Mouse (Mus musculus): ENCODE measurements around the gene Vwa7.
"Not testable (repeated sequence)": the region's sequence is repeated elsewhere in the genome, so short reads cannot be mapped to it uniquely, and the experiment has no call there.

The Vwa7 gene

DNA sequence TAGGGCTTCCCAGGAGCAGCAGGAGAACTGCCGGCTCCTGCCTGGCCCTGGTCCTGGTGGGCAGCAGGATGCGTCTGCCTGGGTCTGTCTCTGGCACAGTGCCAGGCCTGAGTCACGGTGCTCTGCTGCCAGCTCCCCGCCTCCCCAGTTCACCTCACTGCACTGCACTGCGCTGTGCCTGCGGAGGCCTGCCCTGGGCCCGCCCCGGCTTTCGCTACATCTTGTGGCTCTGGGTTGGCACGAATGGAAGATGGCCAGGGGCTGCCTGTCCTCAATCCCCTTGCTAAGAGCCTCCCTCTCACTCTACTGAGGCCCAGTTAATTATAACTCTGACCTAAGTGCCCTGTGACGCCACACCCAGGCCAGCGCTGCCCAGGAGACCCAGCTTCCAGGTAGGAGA lies at the start of gene Vwa7:
Gene Vwa7, plus strand, starts transcription at position 204 of the 400 bp plus-strand sequence.
- no peak for ATAC-seq (ENCODE audit: low TSS enrichment)

DNA sequence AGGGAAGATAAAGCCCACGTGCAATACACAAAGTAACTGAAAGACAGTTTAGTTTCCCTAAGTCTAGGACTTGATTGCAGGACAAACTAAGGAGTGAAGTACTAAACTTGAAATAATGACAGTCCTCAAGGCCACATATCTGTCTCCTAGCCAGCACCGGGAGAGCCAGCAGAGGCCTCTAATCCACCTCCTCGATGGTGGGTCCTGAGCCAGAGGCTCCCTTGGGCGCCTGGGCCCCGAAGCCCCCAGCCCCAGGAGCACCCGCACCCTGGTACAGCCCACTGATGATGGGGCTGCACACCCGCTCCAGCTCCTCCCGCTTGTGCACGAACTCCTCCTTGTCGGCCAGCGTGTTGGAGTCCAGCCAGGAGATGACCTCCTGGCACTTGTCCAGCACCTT lies 46.6 kb upstream of the Vwa7 start, which contains the start of gene Gm20481:
Gene Gm20481, plus strand, starts transcription at position 91 of the 400 bp plus-strand sequence.
- ATAC-seq (ENCODE audit: low TSS enrichment) = not testable (repeated sequence)

DNA sequence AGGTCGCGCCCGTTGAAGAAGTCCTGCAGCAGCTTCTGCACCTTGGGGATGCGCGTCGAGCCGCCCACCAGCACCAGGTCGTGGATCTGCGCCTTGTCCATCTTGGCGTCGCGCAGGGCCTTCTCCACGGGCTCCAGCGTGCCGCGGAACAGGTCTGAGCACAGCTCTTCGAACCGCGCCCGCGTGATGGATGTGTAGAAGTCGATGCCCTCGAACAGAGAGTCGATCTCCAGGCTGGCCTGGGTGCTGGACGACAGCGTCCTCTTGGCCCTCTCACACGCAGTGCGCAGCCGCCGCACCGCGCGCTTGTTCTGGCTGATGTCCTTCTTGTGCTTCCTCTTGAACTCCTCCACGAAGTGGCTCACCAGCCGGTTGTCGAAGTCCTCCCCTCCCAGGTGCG lies 45.5 kb upstream of the Vwa7 start:
- ATAC-seq (ENCODE audit: low TSS enrichment) = not testable (repeated sequence)

DNA sequence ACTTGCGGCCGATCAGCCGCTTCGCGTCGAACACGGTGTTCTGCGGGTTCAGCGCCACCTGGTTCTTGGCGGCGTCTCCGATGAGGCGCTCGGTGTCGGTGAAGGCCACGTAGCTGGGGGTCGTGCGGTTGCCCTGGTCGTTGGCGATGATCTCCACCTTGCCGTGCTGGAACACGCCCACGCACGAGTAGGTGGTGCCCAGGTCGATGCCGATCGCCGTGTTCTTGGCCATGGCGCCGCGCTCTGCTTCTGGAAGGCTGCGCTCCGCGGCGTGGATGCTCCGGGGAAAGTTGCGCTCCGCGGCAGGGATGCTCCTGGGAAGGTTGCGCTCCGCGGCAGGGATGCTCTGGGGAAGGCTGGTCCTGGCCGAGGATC lies 44.7 kb upstream of the Vwa7 start:
- ATAC-seq (ENCODE audit: low TSS enrichment) = not testable (repeated sequence)

DNA sequence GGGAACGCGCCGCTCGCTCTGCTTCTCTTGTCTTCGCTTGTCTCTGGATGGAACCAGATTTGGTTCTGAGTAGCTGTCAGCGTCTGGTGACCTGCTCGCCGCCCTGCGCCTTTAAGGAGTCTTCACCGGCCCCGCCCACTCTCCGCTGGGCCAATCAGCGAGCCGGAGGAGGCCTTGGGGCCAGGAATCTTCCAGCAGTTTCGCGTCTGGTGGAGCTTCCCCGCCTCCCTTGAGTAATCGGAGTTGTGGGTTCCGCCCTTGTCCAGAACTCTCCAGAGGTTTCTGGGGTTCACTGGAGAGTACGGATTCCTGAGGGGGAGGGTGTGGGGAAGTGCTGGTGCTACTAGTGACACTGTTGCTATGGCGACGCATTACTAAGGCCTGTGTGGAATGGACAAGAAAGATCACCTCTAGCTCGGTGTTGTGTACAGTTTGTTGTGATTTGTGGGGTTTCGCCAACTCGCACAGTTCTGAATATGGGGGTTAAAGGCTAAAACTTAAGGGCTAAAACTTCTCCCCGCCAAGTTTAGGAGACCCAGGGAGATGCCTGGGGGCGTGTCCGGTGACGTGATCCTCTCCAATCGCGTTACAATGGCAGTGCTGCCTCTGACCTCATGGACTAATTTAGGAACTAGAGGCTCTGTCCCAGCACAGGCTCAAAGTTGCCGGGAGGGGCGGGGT lies 44.2 kb upstream of the Vwa7 start, which contains the start of the genes Hspa1a and Hspa1l:
Gene Hspa1a, minus strand, starts transcription at position 88 of the 681 bp plus-strand sequence.
Gene Hspa1l, plus strand, starts transcription at position 635 of the 681 bp plus-strand sequence.
- ATAC-seq (ENCODE audit: low TSS enrichment) = peak; percentile 93

DNA sequence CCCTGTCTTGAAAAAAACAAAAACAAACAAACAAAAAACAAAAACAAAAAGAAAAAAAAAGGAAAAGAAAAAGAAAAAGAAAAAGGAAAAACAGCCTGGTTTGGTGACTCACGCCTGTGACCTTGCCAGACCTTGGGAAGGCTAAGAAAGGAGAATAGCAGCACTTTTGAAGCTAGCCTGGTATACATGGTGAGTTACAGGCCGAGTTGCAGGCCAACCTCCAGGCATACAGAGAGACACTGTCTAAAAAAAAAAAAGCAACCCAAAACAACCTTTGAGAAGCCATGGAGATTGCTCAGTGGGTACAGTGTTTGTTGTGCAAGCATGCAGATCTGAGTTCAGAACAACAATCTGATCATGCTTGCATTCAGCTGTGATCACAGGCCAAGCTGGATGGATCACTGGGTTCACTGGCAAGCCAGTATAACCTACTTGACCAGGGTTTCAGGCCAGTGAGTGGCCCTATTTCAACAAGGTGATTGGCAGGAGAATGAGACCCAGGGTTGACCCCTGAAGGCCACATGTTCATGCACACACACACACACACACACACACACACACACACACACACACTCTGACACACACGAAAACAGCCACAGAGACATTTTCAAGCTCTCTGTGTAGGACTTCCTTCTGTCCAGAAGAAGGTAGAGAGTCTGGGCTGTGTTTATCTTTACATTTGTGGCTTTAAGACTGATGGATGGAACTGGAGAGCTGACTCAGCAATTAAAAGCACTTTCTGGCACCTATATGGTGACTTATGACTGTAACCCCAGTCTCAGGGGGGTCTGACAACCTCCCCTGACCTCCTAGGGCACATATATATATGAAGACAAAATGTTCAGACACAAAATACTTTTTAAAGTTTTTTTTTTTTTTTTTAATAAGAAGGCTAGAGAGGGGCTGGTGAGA lies 40.5 kb upstream of the Vwa7 start:
- ATAC-seq (ENCODE audit: low TSS enrichment) = no peak

DNA sequence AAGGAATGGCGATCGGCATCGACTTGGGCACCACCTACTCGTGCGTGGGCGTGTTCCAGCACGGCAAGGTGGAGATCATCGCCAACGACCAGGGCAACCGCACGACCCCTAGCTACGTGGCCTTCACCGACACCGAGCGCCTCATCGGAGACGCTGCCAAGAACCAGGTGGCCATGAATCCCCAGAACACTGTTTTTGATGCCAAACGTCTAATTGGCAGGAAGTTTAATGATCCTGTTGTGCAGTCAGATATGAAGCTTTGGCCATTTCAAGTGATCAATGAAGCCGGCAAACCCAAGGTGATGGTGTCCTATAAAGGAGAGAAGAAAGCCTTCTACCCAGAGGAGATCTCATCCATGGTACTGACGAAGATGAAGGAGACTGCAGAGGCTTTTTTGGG lies 39.4 kb upstream of the Vwa7 start:
- ATAC-seq (ENCODE audit: low TSS enrichment) = no peak

DNA sequence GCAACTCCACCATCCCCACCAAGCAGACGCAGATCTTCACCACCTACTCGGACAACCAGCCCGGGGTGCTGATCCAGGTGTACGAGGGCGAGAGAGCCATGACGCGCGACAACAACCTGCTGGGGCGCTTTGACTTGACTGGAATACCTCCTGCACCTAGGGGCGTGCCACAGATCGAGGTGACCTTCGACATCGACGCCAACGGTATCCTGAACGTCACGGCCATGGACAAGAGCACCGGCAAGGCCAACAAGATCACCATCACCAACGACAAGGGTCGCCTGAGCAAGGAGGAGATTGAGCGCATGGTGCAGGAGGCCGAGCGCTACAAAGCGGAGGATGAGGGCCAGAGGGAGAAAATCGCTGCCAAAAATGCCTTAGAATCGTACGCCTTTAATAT lies 38.1 kb upstream of the Vwa7 start:
- no peak for ATAC-seq (ENCODE audit: low TSS enrichment)

DNA sequence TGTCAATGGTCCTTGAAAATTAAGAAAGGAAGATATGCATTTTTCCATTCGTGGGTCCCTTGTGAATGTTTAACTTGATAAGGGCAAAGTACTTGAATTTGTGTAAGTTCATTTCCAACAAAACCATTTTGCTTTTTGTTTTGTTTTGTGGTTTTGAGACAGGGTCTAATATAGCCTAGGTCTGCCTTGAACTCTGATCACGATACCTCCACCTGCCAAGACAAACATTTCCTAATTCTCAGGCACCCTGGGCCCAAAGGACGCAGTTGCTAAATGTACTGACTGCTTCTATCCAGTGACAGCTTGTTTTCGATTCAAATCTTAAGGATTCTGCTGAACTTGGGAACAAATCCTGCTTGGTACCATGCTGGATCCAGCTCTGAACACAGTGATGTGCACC lies 36.7 kb upstream of the Vwa7 start:
- ATAC-seq (ENCODE audit: low TSS enrichment) = no peak

DNA sequence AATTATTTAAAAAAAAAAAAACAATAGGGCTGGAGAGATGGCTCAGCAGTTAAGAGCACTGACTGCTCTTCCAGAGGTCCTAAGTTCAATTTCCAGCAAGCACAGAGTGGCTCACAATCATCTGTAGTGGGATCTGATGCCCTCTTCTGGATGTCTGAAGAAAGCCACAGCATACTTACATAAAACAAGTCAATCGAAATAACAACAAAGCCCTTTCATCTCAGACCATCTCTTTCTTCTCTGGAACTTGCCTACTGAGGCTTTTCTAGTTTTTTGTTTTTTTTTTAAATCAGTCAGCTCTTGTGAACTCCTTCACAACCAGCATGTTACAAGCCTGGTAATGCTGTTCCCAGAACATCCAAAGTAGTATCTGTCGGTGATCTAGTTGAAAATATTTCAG lies 35.7 kb upstream of the Vwa7 start:
- peak; percentile 18; the same call in 1 of the 2 replicates for ATAC-seq (ENCODE audit: low TSS enrichment)

DNA sequence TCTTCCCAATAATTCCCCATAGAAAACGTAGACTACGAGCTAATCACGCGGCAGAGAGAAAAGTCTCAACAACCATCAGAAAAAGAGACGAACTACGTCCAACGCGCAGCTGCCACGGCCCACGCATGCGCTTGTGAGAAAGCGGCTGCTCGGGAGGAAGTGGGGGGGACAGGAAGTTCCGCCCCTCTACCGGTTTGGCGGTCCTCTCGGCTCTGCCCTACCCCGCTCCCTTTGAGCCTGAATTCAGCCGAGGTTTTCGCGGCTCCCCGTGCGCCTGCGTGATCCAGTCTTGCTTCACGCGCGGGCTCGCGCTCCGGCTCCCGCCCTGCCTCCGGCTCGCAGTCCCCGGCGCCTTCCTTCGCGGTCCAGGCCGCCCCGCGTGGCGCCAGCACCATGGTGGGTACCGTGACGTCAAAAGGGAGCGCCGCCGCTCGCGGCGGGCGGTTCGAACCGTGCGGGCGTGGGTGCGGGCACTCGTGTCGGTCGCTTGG lies 34.6 kb upstream of the Vwa7 start, which contains the start of gene Lsm2:
Gene Lsm2, plus strand, starts transcription at position 173 of the 491 bp plus-strand sequence.
- peak; percentile 92 for ATAC-seq (ENCODE audit: low TSS enrichment)

DNA sequence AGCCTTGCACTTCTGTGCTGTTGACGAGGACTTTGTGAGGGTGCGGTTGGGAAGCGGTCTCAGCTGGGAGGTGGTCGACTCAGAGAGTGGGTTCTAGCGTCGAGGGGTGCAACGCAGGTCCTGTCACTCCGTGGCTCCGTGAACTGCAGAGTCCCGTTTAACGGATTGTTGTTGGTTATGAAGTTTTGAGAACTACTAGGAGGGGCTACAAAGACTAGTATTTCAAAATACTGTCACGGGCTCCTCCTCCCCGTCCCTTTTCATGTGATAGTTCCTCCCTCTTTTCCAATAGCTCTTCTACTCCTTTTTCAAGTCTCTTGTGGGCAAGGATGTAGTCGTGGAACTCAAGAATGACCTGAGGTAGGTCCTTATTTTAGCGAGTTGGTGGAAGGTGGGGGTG lies 34.1 kb upstream of the Vwa7 start:
- no peak for ATAC-seq (ENCODE audit: low TSS enrichment)

DNA sequence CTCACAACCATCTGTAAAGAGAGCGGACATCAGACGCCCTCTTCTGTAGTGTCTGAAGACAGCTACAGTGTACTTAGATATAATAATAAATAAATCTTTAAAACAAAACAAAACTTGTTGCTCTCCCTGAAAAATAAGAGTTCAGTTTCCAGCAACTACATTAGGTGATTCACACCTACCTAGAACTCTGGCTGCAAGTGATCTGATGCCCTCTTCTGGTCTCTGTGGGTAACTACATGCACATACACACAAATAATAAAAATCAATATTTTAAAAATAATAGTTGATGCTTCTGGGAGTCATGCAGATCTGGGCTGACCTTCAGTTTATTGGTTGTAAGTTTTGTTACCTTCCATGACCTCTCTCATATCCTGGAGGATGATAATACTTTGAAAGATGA lies 32.2 kb upstream of the Vwa7 start:
- ATAC-seq (ENCODE audit: low TSS enrichment) = no peak

DNA sequence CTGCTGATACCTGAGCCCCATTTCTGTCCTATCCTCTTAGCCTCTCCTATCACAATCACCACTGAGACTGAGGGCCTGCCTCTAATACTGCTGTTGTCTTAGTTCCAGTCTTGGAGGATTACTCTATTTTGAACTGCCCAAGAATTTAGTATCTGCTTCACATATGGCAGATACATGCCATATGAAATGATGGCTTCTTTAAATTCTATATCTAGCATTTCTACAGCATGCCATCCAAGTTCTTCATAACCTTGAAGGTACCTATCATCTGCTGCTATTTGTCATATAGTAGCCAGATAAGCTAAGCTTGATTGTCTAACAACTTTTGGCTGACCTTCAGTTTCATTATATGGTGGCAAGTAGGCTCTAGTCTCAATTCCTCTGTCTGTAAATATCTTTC lies 21.6 kb upstream of the Vwa7 start:
- ATAC-seq (ENCODE audit: low TSS enrichment) = no peak

DNA sequence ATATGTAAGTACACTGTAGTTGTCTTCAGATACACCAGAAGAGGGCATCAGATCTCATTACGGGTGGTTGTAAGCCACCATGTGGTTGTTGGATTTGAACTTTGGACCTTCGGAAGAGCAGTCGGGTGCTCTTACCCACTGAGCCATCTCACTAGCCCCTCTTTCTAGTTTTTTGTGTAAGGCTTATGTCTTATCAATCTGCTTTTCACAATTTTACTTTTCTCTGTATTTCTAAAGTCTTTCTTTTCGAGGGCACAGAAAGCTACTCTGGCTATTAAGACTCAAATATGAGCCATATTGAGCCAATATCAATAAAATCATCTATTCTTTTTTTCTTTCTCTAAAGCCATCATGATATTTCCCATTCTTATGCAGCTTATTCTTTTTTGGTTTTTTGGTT lies 21.2 kb upstream of the Vwa7 start:
- not testable (repeated sequence) for ATAC-seq (ENCODE audit: low TSS enrichment)

DNA sequence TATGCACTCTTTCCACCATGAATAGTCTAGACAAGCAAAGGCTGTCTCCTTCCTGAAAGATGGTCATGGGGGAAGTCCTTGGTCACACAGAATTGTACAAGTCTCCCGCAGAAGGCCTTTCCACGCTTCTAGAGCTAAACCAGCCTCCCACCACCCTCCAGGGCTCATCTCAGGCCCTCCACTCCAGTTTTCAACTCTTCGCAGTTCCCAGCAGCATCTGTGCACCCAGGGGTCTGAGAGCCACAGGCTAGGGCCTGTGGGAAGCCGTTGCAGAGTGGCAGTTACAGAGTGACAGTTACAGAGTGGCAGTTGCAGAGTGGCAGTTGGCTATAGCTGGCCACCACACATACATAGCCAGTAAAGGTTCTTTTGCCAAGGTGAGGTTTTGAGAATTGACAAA lies 20.5 kb upstream of the Vwa7 start:
- not testable (repeated sequence) for ATAC-seq (ENCODE audit: low TSS enrichment)

DNA sequence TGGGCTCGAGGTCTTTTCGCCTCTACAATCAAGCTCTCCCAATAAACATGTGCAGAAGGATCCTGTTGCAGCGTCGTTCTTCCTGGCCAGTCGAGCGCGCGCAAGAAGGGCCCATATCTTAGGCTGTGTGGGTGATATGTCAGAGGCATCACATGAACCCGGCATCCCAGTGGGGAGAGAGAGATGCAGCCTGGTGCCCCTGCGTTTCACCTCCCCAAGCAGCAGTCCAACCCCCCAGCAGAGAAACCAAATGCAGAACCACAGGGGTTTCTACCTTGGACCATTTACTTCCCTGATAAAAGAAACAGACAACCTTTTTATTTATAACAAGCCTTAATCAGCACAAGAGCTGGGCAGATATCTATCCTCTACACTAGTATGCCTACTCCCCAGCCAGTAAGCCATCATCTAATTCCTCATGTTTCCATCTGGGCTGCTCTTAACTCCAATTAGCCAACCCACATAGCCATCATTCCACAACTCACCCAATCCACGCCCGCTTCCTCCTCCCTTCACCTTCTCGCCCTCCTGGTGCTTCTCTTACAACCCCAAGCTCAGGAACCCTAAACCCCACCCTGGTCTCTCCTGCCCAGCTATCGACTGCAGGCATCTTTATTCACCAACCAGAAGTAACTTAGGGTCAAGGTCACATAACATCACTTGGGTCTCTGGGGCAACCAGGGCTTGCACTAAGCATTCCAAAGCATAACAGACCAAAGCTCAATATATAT lies 19.8 kb upstream of the Vwa7 start:
- ATAC-seq (ENCODE audit: low TSS enrichment) = no peak

DNA sequence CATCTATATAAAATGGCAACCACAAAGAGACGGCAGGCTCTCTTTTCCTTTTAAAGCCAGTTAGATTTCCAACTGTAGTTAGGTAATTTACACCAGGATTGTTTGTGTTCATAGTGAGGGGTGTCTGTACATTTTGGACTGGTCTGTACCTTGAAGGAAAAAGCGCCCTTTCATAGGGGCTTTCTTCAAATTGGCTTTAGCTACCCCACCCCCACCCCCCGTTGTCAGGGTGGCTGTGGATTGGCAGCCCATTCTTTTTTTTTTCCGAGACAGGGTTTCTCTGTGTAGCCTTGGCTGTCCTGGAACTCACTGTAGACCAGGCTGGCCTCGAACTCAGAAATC lies 19.3 kb upstream of the Vwa7 start:
- no peak for ATAC-seq (ENCODE audit: low TSS enrichment)

DNA sequence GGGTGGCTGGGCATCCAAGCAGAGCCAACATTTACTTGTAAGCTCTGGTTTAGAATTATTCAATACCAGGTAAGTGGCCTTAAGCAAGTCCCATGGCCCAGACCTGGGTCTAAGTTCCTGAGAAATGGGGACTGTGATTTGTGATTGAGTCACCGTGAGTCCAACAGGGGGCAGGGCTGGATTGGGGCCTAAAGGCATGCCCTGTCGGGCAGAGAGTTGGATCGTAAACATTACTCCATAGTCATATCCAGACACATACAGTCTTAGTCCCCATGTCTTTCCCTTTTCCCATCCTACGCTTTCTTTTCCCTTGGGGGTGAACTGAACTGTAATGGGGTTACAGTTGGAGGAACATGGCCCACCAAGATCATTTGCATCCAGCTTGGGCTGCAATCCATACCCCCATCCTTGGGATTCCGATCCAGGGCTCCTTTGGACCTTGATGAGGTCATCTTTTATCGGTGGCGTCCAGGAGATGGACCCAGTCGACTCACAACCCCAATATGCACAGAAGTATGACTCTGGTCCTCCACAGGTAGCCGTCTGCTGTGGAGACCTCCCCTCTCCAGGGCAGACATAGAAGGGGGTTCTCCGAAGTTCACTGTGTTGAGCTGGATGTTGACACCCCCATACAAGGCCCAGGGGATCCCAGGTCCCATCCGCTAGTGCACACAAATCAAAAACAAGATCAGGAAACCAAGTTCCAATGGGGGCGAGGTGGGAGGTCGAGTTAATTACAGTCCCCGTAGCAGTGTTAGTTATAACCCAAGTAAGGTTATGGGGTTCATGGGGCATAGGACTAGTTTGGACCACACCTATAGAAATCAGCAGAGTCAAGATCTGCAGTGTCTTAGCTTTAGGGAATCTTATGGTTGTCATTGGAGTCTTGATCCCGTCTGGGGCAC lies 17.6 kb upstream of the Vwa7 start:
- no peak for ATAC-seq (ENCODE audit: low TSS enrichment)

DNA sequence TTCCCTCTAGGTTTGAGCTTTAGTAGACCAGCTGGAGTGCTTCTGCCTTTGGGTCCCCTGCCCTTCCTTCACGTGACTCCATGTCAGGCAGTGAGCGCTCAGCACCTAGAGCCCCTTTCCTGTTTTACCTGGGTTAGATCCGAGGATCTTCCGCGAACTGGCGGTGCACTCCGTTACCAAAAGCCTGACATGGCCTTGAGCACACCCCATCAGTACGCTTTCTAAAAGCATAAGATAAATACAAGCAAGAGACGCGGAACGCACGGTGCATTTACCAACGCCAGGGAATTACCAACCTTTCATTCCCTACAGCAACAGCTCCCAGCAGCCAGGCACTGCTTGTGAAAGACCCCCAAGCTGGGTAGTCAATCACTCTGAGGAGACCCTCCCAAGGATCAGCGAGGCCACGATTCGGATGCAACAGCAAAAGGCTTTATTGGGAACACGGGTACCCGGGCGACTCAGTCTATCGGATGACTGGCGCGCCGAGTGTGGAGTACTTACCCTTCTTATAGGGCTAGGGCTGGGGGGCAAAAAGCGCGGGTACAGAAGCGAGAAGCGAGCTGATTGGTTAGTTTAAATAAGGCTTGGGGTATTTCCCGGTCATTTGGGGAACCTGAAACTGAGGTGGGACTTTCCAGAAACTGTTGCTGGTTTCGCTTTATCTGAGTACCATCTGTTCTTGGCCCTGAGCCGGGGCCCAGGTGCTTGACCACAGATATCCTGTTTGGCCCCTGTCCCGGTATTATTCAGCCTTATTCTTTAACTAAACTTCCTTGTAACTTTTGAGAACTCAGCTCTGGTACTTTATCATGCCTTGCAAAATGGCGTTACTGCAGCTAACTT lies 16.3 kb upstream of the Vwa7 start:
- ATAC-seq (ENCODE audit: low TSS enrichment) = not testable (repeated sequence)
